Mouse (Mus musculus) cerebellum, adult 8-10 months (tissue): Measurements from ENCODE around the gene Vmn2r90.
"Not testable (repeated sequence)": the region's sequence is repeated elsewhere in the genome, so short reads cannot be mapped to it uniquely, and the experiment has no call there.

Source experiments
- DNase-seq: peaks from one replicate; pipeline ENCODE4 v3.0.0; 2022

Vmn2r90 gene

DNA sequence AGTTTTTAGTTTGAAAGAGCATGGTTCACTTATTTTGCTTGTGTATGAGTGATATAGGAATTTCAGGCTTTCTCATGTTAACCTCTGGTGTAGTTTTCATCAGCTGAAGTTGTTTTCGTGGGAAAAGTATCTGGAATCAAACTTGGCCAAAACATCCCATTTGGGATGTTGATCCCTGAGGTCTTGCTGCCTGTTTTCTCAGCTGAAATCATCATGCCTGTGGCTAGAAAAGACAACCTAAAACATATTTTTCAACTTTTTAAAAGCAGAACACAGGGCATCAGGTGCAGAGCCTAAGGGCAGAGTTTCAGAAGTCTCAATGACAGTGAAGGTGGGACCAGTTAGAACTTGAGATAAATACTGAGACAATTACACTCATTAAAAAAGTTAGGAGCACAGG, at the start of gene Vmn2r90:
Gene Vmn2r90 (plus strand): TSS at position 301 of the 400 bp plus-strand sequence.
- DNase-seq, result no peak

DNA sequence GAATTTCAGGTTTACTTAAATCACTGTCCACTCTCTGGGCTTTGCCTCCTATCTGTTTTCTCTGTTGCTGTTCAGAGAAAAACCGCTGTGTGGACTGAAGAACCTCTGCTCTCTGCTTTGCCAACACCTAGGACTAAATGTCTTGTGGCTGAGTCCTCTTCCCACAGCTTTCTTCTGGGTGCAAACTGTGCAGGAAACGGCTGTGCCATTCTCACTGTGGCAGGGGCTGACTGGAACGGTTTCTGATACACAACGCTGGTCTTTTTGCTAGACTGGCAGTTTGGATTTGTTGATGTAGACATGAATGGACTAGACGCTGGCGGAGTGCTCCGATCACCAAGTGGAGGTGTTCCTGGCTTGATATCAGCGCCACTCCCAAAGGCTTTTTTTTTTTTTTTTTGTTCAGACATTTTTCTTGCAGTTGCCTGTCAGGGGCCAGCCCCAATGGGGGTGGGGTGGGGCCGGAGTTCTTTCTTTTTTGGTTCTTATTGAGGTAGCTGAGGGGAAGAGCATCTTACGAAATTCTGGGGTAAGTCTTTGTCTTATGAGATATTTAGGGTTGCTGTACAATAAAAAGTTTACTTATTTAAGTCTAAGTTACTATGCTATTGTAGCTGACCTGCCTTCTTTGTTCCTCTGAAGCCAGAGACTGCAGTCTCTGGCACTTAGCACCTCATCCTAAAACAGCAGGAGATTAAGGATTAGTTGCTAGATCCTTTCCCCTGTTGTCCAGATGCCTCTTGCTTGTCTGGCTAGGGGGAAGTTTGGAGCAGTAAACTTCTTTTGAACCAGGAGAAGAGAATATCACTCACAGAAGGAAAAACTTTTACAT, 48.3 kb upstream of the Vmn2r90 start:
- DNase-seq, result no peak

DNA sequence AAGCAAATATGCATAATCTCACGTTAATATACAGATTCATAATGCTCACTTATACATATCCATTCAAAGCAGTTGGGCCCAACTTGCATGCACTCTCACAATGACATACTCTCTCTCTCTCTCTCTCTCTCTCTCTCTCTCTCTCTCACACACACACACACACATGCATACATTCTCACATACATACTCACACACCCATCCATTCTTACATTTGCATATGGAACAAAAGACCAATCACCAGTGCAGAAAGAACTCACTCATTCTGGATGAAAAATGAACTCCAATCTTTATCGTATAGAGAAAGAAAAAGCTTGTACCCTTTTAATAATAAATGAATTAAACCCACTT, 47.7 kb upstream of the Vmn2r90 start:
- DNase-seq, result no peak

- no peak for DNase-seq
Observed at GRCm38 (mm10) chr17:17678781-17679180, 24.8 kb upstream of the Vmn2r90 start.

DNA sequence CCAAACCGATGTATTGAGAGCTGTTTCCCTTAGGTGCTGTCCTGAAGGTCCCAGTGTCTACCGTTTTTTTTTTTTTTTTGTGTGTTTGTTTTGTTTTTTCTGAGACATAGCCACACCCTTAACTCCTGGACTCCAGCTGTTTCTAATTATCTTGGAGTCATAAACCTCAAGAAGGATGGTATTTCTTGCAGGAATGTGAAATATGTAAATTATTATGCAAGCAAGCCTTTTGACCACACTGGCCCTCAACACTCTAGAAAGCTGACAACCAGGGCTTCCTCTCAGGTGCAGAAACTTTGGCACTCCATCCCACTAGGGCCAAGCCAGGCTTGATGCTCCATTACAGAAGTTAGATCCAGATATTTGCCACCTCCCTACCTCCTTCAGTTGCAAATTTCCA, 12.9 kb upstream of the Vmn2r90 start:
- no peak for DNase-seq

- DNase-seq, result not testable (repeated sequence)
Observed at GRCm38 (mm10) chr17:17732396-17732795, 28.8 kb downstream of the Vmn2r90 start.

GRCm38 (mm10) chr17:17738635-17739034, 35.1 kb downstream of the Vmn2r90 start:
- no peak for DNase-seq

DNA sequence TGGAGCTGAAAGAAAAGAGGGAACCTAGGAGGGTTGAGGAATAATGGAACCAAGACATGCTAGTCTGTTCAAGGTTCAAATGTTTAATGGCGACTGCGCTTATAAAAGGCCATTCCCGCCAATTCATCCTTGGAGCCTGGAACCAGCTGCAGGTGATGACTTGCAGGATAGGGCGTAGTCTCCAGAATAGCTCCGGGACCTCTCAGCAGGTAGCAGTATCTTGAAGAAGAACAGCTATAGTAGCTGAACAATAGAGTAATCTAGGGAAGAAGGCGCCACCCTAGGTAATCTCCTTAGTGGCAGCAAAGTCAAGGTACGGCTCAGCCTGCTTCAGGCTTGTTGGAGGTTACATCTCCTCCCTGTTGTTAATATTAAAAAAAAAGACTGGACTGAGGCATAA, 35.8 kb downstream of the Vmn2r90 start:
- not testable (repeated sequence) for DNase-seq

GRCm38 (mm10) chr17:17739936-17740335, 36.4 kb downstream of the Vmn2r90 start:
- not testable (repeated sequence) for DNase-seq

- not testable (repeated sequence) for DNase-seq
Observed at GRCm38 (mm10) chr17:17741516-17741915, 38.0 kb downstream of the Vmn2r90 start.

DNA sequence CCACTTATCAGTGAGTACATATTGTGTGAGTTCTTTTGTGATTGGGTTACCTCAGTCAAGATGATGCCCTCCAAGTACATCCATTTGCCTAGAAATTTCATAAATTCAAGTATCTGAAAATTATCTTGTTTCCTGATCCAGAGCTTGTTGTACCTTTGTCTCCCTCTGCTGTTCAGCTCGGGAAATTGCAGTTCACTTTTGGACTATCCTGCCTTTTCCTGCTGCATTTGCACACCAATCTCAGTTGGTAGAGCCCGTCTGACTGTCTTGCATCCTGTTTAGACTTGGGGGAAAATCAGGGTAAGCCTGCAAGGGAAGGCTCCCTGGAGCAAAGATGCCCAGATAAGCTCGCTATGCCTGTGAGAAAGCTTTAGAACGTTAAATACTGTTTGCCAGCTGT, 45.8 kb downstream of the Vmn2r90 start:
- DNase-seq, result peak; percentile 41

- DNase-seq, result no peak
Observed at GRCm38 (mm10) chr17:17762614-17763293, 59.2 kb downstream of the Vmn2r90 start.

- no peak for DNase-seq
Observed at GRCm38 (mm10) chr17:17764206-17764605, 60.7 kb downstream of the Vmn2r90 start.

DNA sequence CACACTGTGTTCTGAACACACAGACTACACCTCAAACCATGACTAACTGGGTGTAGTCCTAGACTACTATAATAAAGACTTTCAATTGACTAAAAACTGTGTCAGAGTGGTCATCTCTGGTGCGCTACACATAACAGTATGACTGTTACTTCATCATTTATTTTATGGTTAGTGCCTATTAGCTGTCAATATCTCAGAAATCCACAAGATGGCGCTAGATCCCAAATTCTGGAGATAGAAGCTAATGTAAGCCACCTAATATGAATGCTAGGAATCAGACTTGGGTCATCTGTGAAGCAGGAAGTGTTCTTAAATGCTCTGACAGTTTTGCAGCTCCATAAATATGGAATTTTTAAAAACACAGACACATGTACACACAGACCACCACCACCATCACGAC, 62.9 kb downstream of the Vmn2r90 start:
- peak; percentile 48 for DNase-seq
